Mouse (Mus musculus) left cerebral cortex, adult 9 months (tissue): ENCODE measurements around the gene Olfr298.

Source experiments
- DNase-seq, 2 experiments: peaks; one replicate each; pipeline ENCODE4 v3.0.0; 2022; ENCODE audit warnings: low spot score in 2 of 2

The Olfr298 gene

DNA sequence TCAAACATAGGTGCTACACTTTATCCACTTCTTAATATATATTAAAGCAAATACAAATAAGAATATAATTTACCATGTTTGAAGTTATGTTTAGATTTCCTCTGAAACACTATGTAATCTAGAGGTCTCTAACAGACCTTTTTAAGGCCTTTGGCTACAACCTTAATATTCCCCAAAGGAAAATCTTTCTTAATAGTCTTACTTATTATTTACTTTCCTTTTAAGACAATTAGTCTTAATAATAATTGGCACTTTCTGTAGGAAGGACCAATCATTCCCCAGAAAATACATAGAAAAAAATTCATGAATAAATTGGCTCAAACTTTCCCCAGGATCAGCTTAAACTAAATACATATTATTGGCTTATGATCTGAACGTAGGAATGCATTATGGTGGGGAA is at the start of gene Olfr298:
TSS of gene Olfr298 (minus strand) at position 101 of the 400 bp plus-strand sequence.
- DNase-seq, result no peak

DNA sequence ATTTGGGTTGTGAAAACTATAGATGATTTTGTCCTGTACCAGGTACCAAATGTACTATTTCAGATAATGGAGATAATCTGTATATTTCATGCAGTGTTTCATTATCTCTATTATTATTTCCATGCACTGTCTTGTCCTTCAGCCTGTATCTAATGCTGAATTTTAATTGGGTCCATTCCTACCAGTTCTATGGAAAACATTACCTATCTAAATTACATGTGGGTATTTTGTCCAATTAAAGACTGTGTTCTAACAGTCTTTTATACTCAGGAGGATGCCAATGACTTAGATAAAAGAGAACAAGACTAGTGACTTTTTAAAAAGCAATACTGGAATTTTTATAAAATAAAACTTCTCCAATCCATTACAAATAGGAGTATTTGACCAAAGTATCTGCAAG is 27.4 kb upstream of the Olfr298 start, which contains the start of gene Olfr297:
TSS of gene Olfr297 (plus strand) at position 301 of the 400 bp plus-strand sequence.
- no peak for DNase-seq

DNA sequence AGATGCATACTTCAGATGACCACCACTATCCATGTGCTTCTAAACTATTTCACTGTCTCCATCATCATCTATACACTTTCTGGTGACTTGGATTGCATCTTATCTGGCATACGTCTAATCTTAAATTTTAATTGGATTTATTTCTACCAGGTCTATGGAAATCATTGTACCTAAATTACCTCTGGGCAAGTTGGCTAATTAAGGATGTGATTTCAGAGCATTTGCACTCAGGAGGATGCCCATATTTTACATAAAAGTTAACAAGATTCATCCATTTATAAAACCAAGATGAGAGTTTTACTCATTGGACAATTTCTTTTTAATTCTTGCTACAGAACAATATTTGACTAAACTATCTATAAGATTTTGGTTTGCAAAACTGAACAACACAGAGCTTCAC is 32.7 kb downstream of the Olfr298 start, which contains the start of gene Olfr299:
TSS of gene Olfr299 (plus strand) at position 301 of the 400 bp plus-strand sequence.
- DNase-seq, result no peak
